Mouse (Mus musculus) midbrain, embryonic 12.5 days (tissue): ENCODE data around the gene Psmd12. TPM values are rescaled to one million over a fixed set of nuclear protein-coding genes. Genes with fewer than 3 reads are reported as not detected.

Experiments used
- ATAC-seq: fragments of 200-750 bp; cut with Nextera tagmentation; 2 replicates; pipeline ENCODE4 v1.8.0; 2017; ENCODE audit warnings: low read depth, moderate TSS enrichment, moderate library complexity; ENCODE audit not compliant: low FRiP score
- H3K27ac ChIP-seq: fragments of 300-500 bp; sonication (generic); replicated peaks from 2 replicates; pipeline ENCODE4 v1.5.1; 2016; ENCODE audit warnings: mild to moderate bottlenecking
- H3K27me3 ChIP-seq: fragments of 300-500 bp; sonication (generic); 2 replicates; pipeline ENCODE4 v1.6.1; 2016; ENCODE audit warnings: mild to moderate bottlenecking
- H3K36me3 ChIP-seq: fragments of 300-500 bp; sonication (generic); 2 replicates; pipeline ENCODE4 v1.6.1; 2016
- H3K4me1 ChIP-seq: fragments of 300-500 bp; sonication (generic); 2 replicates; pipeline ENCODE4 v1.6.1; 2016
- H3K4me2 ChIP-seq: fragments of 300-500 bp; sonication (generic); replicated peaks from 2 replicates; pipeline ENCODE4 v1.6.1; 2016; ENCODE audit warnings: mild to moderate bottlenecking, moderate library complexity
- H3K4me3 ChIP-seq: fragments of 300-500 bp; sonication (generic); 2 replicates; pipeline ENCODE4 v1.5.1; 2016; ENCODE audit warnings: mild to moderate bottlenecking
- H3K9ac ChIP-seq: fragments of 300-500 bp; sonication (generic); replicated peaks from 2 replicates; pipeline ENCODE4 v1.6.1; 2016; ENCODE audit warnings: mild to moderate bottlenecking, moderate library complexity
- H3K9me3 ChIP-seq: fragments of 300-500 bp; sonication (generic); 2 replicates; pipeline ENCODE4 v1.6.1; 2016; ENCODE audit warnings: mild to moderate bottlenecking
- WGBS: fragments of 180-500 bp; shearing (Covaris S2); methylation state at CpG from one replicate; pipeline ENCODE4 v1.1.7; 2016; 5-methylcytosine and 5-hydroxymethylcytosine counted together
- polyA plus RNA-seq: library from polyadenylated mRNA; unstranded; fragments of >200 nt; fragmentation: Nextera tagmentation; extraction: Ambion mirVana; gene quantifications from 2 replicates; pipeline ENCODE4 v1.2.1, GENCODE M21; 2016

Gene Psmd12
- polyA plus RNA-seq, 1 experiment from 2014 or later, result 192 TPM

- Histone ChIP-seq H3K4me3 (no peak overlapping the region), H3K36me3 (no peaks in the 10 kb centered on the region), H3K9ac (no peak overlapping the region), H3K9me3 (no peaks in the 10 kb centered on the region), H3K27me3 (no peaks in the 10 kb centered on the region), H3K27ac (no peak overlapping the region), H3K4me1 (no peaks in the 10 kb centered on the region), H3K4me2 (no peak overlapping the region)
- WGBS, result 68% methylated on average over 1 of the region's 1 CpGs
- ATAC-seq, result no peak
Measured at GRCm38 (mm10) chr11:107521153-107521552, 41.9 kb downstream of the Psmd12 start.

GRCm38 (mm10) chr11:107524966-107525365 lies 45.7 kb downstream of the Psmd12 start:
- WGBS, result 95% methylated on average over 1 of the region's 1 CpGs
- Histone ChIP-seq H3K4me3 (no peak overlapping the region), H3K27me3 (no peaks in the 10 kb centered on the region), H3K4me2 (no peak overlapping the region), H3K4me1 (0 out of 2 replicates have a peak, but pooled peaks cover 3% of the 10 kb centered on the region), H3K9ac (no peak overlapping the region), H3K9me3 (no peaks in the 10 kb centered on the region), H3K27ac (no peak overlapping the region), H3K36me3 (no peaks in the 10 kb centered on the region)
- ATAC-seq, result no peak

GRCm38 (mm10) chr11:107527632-107528031 lies 48.3 kb downstream of the Psmd12 start:
- ATAC-seq, result no peak
- Histone ChIP-seq H3K36me3 (no peaks in the 10 kb centered on the region), H3K9me3 (no peaks in the 10 kb centered on the region), H3K9ac (no peak overlapping the region), H3K4me2 (no peak overlapping the region), H3K4me1 (0 out of 2 replicates have a peak, but pooled peaks cover 3% of the 10 kb centered on the region), H3K27me3 (no peaks in the 10 kb centered on the region), H3K27ac (no peak overlapping the region), H3K4me3 (no peak overlapping the region)
- 23% methylated on average over 3 of the region's 3 CpGs for WGBS

GRCm38 (mm10) chr11:107529320-107529719 lies 50.0 kb downstream of the Psmd12 start:
- no peak overlapping the region for H3K27ac ChIP-seq
- H3K4me1 ChIP-seq, result 0 out of 2 replicates have a peak, but pooled peaks cover 3% of the 10 kb centered on the region
- ATAC-seq, result no peak
- H3K4me2 ChIP-seq, result no peak overlapping the region
- no peak overlapping the region for H3K9ac ChIP-seq
- H3K36me3 ChIP-seq, result no peaks in the 10 kb centered on the region
- H3K27me3 ChIP-seq, result no peaks in the 10 kb centered on the region
- 44% methylated on average over 8 of the region's 8 CpGs for WGBS
- H3K9me3 ChIP-seq, result no peaks in the 10 kb centered on the region
- H3K4me3 ChIP-seq, result no peak overlapping the region

- no peaks in the 10 kb centered on the region for H3K36me3 ChIP-seq
- no peak for ATAC-seq
- no peaks in the 10 kb centered on the region for H3K27me3 ChIP-seq
- no peak overlapping the region for H3K4me2 ChIP-seq
- no peak overlapping the region for H3K27ac ChIP-seq
- H3K9ac ChIP-seq, result no peak overlapping the region
- 0 out of 2 replicates have a peak, but pooled peaks cover 3% of the 10 kb centered on the region for H3K4me1 ChIP-seq
- no peaks in the 10 kb centered on the region for H3K9me3 ChIP-seq
- 80% methylated on average over 4 of the region's 4 CpGs for WGBS
- H3K4me3 ChIP-seq, result no peak overlapping the region
Measured at GRCm38 (mm10) chr11:107531445-107531844, 52.2 kb downstream of the Psmd12 start.

GRCm38 (mm10) chr11:107532271-107532670 lies 53.0 kb downstream of the Psmd12 start:
- no peak overlapping the region for H3K4me2 ChIP-seq
- H3K4me1 ChIP-seq, result 0 out of 2 replicates have a peak, but pooled peaks cover 3% of the 10 kb centered on the region
- ATAC-seq, result no peak
- no peaks in the 10 kb centered on the region for H3K36me3 ChIP-seq
- H3K4me3 ChIP-seq, result no peak overlapping the region
- no peaks in the 10 kb centered on the region for H3K9me3 ChIP-seq
- H3K27ac ChIP-seq, result no peak overlapping the region
- no peak overlapping the region for H3K9ac ChIP-seq
- no peaks in the 10 kb centered on the region for H3K27me3 ChIP-seq
- 56% methylated on average over 3 of the region's 5 CpGs for WGBS

GRCm38 (mm10) chr11:107538994-107539393 lies 59.7 kb downstream of the Psmd12 start:
- H3K4me3 ChIP-seq, result no peak overlapping the region
- 88% methylated on average over 4 of the region's 4 CpGs for WGBS
- no peaks in the 10 kb centered on the region for H3K36me3 ChIP-seq
- H3K4me1 ChIP-seq, result no peaks in the 10 kb centered on the region
- no peak overlapping the region for H3K4me2 ChIP-seq
- no peaks in the 10 kb centered on the region for H3K9me3 ChIP-seq
- H3K27ac ChIP-seq, result no peak overlapping the region
- H3K9ac ChIP-seq, result no peak overlapping the region
- no peaks in the 10 kb centered on the region for H3K27me3 ChIP-seq
- no peak for ATAC-seq

GRCm38 (mm10) chr11:107540339-107540738 lies 61.1 kb downstream of the Psmd12 start:
- no peaks in the 10 kb centered on the region for H3K9me3 ChIP-seq
- H3K4me1 ChIP-seq, result no peaks in the 10 kb centered on the region
- H3K36me3 ChIP-seq, result no peaks in the 10 kb centered on the region
- no peak for ATAC-seq
- H3K27me3 ChIP-seq, result peaks cover 3% of the 10 kb centered on the region
- H3K9ac ChIP-seq, result no peak overlapping the region
- WGBS, result 63% methylated on average over 1 of the region's 1 CpGs
- no peak overlapping the region for H3K4me3 ChIP-seq
- no peak overlapping the region for H3K4me2 ChIP-seq
- H3K27ac ChIP-seq, result no peak overlapping the region

GRCm38 (mm10) chr11:107545747-107546476 lies 66.6 kb downstream of the Psmd12 start:
- Histone ChIP-seq H3K27me3 (peaks cover 17% of the 10 kb centered on the region), H3K4me3 (peak overlapping the region; percentile 91), H3K4me1 (peaks cover 18% of the 10 kb centered on the region), H3K36me3 (0 out of 2 replicates have a peak, but pooled peaks cover 3% of the 10 kb centered on the region), H3K9ac (no peak overlapping the region), H3K4me2 (peak overlapping the region; percentile 99), H3K9me3 (no peaks in the 10 kb centered on the region), H3K27ac (no peak overlapping the region)
- WGBS, result 22% methylated on average over 13 of the region's 13 CpGs
- no peak for ATAC-seq

GRCm38 (mm10) chr11:107546667-107547301 lies 67.5 kb downstream of the Psmd12 start:
- Histone ChIP-seq H3K4me2 (peak overlapping the region; percentile 99), H3K9ac (peak overlapping the region; percentile 81), H3K27me3 (peaks cover 17% of the 10 kb centered on the region), H3K27ac (peak overlapping the region; percentile 78; the same call in 1 of the 2 replicates), H3K4me1 (peaks cover 18% of the 10 kb centered on the region), H3K9me3 (no peaks in the 10 kb centered on the region), H3K4me3 (peak overlapping the region; percentile 91), H3K36me3 (0 out of 2 replicates have a peak, but pooled peaks cover 10% of the 10 kb centered on the region)
- WGBS, result under 1% methylated on average over 36 of the region's 37 CpGs
- ATAC-seq, result peak; percentile 83

GRCm38 (mm10) chr11:107547351-107548203 lies 68.3 kb downstream of the Psmd12 start, which contains the start of gene Helz:
Gene Helz (plus strand): TSS chr11:107547930.
- Histone ChIP-seq H3K27me3 (peaks cover 17% of the 10 kb centered on the region), H3K4me3 (peak within 1 kb of the TSS; percentile 91), H3K4me2 (peak within 1 kb of the TSS; percentile 99), H3K4me1 (peaks cover 18% of the 10 kb centered on the region), H3K9ac (peak within 1 kb of the TSS; percentile 81), H3K9me3 (no peaks in the 10 kb centered on the region), H3K36me3 (0 out of 2 replicates have a peak, but pooled peaks cover 16% of the 10 kb centered on the region), H3K27ac (peak within 1 kb of the TSS; percentile 78)
- 0% methylated on average over 62 of the region's 70 CpGs for WGBS
- peak; percentile 76 for ATAC-seq
